Mouse (Mus musculus): ENCODE measurements around the gene Abcg1. TPM values are rescaled to one million over a fixed set of nuclear protein-coding genes. Genes with fewer than 3 reads are reported as not detected.

The Abcg1 gene
- 10 to 100 TPM; 37.4 to 40.6 TPM for total RNA-seq (2021)
- long read RNA-seq, experiment 1, full-length matches to known transcripts: 6 of 6 reads
- long read RNA-seq, experiment 1, partial matches to known transcripts: 0 of 6 reads
- long read RNA-seq, experiment 1, other reads (novel, unspliced or antisense): 0 of 6 reads
- long read RNA-seq, experiment 2, full-length matches to known transcripts: 2 of 7 reads
- long read RNA-seq, experiment 2, partial matches to known transcripts: 3 of 7 reads
- long read RNA-seq, experiment 2, other reads (novel, unspliced or antisense): 2 of 7 reads

GRCm38 (mm10) chr17:31057151-31057890 is at the start of gene Abcg1:
Gene Abcg1 (plus strand): TSS chr17:31057675.
- peak; percentile 64 to 67 for DNase-seq (ENCODE audit: low spot score in 2 of 2)

GRCm38 (mm10) chr17:31008416-31008815 is 49.1 kb upstream of the Abcg1 start:
- DNase-seq (ENCODE audit: low spot score in 2 of 2): no peak

- peak in 1 of 2 experiments; percentile 66 for DNase-seq (ENCODE audit: low spot score in 2 of 2)
These were observed 45.7 kb upstream of the Abcg1 start for GRCm38 (mm10) chr17:31011551-31012394.

GRCm38 (mm10) chr17:31018267-31018666 is 39.2 kb upstream of the Abcg1 start:
- peak in 1 of 2 experiments; percentile 64 for DNase-seq (ENCODE audit: low spot score in 2 of 2)

- peak; percentile 59 to 62 for DNase-seq (ENCODE audit: low spot score in 2 of 2)
These were observed 38.0 kb upstream of the Abcg1 start for GRCm38 (mm10) chr17:31019505-31019904.

GRCm38 (mm10) chr17:31020078-31020477 is 37.4 kb upstream of the Abcg1 start:
- DNase-seq (ENCODE audit: low spot score in 2 of 2): no peak

GRCm38 (mm10) chr17:31021276-31021675 is 36.2 kb upstream of the Abcg1 start:
- no peak for DNase-seq (ENCODE audit: low spot score in 2 of 2)

- no peak for DNase-seq (ENCODE audit: low spot score in 2 of 2)
These were observed 33.2 kb upstream of the Abcg1 start for GRCm38 (mm10) chr17:31024125-31024781.

GRCm38 (mm10) chr17:31024782-31025125 is 32.7 kb upstream of the Abcg1 start:
- no peak for DNase-seq (ENCODE audit: low spot score in 2 of 2)

GRCm38 (mm10) chr17:31026986-31027385 is 30.5 kb upstream of the Abcg1 start:
- DNase-seq (ENCODE audit: low spot score in 2 of 2): no peak

- DNase-seq (ENCODE audit: low spot score in 2 of 2): peak in 1 of 2 experiments; percentile 16
These were observed 29.8 kb upstream of the Abcg1 start for GRCm38 (mm10) chr17:31027723-31028122.

GRCm38 (mm10) chr17:31028821-31029370 is 28.6 kb upstream of the Abcg1 start:
- no peak for DNase-seq (ENCODE audit: low spot score in 2 of 2)

GRCm38 (mm10) chr17:31029407-31029806 is 28.1 kb upstream of the Abcg1 start:
- no peak for DNase-seq (ENCODE audit: low spot score in 2 of 2)

- no peak for DNase-seq (ENCODE audit: low spot score in 2 of 2)
These were observed 25.1 kb upstream of the Abcg1 start for GRCm38 (mm10) chr17:31032341-31032740.

- DNase-seq (ENCODE audit: low spot score in 2 of 2): no peak
These were observed 24.2 kb upstream of the Abcg1 start for GRCm38 (mm10) chr17:31033251-31033650.

GRCm38 (mm10) chr17:31034165-31034564 is 23.3 kb upstream of the Abcg1 start:
- DNase-seq (ENCODE audit: low spot score in 2 of 2): no peak

GRCm38 (mm10) chr17:31034674-31035356 is 22.7 kb upstream of the Abcg1 start:
- no peak for DNase-seq (ENCODE audit: low spot score in 2 of 2)

- DNase-seq (ENCODE audit: low spot score in 2 of 2): peak in 1 of 2 experiments; percentile 70
These were observed 21.2 kb upstream of the Abcg1 start for GRCm38 (mm10) chr17:31036168-31036876.

GRCm38 (mm10) chr17:31037331-31037730 is 20.1 kb upstream of the Abcg1 start:
- no peak for DNase-seq (ENCODE audit: low spot score in 2 of 2)

GRCm38 (mm10) chr17:31038381-31038780 is 19.1 kb upstream of the Abcg1 start:
- peak in 1 of 2 experiments; percentile 35 for DNase-seq (ENCODE audit: low spot score in 2 of 2)
